Mouse (Mus musculus) lung, adult 2 months (tissue): ENCODE measurements around the gene Fggy.

Experiments used
- CTCF ChIP-seq: fragments of 200-500 bp; IDR thresholded peaks from 2 replicates; pipeline ENCODE4 v1.5.1; 2011; ENCODE audit warnings: mild to moderate bottlenecking, low read length, control low read depth; ENCODE audit not compliant: insufficient read depth
- POLR2A ChIP-seq: fragments of 200-500 bp; IDR thresholded peaks from 2 replicates; pipeline ENCODE4 v1.6.1; 2011; ENCODE audit warnings: low read depth, mild to moderate bottlenecking, control low read depth, low read length, borderline replicate concordance; ENCODE audit errors: extremely low read depth

GRCm38 (mm10) chr4:95741115-95741734, 183.9 kb downstream of the Fggy start:
- TF ChIP-seq CTCF: no peak
- no peak for TF ChIP-seq POLR2A
